Mouse (Mus musculus) embryonic fibroblast, embryonic 13.5 days (primary cell): ENCODE data around the gene Kcnh5.

Source experiments
- CTCF ChIP-seq: IDR thresholded peaks from 2 replicates; pipeline ENCODE4 v1.5.1; 2011; ENCODE audit warnings: mild to moderate bottlenecking, control low read depth, low read length, moderate library complexity, borderline replicate concordance; ENCODE audit not compliant: insufficient read depth
- POLR2A ChIP-seq: IDR thresholded peaks from 2 replicates; pipeline ENCODE4 v1.6.1; 2011; ENCODE audit warnings: low read depth, mild to moderate bottlenecking, control low read depth, low read length, moderate library complexity

GRCm38 (mm10) chr12:75182646-75183045 is 5.5 kb upstream of the Kcnh5 start:
- TF ChIP-seq CTCF (no peak), POLR2A (no peak)
